Mouse (Mus musculus): ENCODE measurements at regions not wholly inside any gene's neighbourhood (a gene's known extent, or its start where the extent isn't known, plus 50 kb on each side); places are given as distances from the start of the nearest gene placed in this dataset.

DNA sequence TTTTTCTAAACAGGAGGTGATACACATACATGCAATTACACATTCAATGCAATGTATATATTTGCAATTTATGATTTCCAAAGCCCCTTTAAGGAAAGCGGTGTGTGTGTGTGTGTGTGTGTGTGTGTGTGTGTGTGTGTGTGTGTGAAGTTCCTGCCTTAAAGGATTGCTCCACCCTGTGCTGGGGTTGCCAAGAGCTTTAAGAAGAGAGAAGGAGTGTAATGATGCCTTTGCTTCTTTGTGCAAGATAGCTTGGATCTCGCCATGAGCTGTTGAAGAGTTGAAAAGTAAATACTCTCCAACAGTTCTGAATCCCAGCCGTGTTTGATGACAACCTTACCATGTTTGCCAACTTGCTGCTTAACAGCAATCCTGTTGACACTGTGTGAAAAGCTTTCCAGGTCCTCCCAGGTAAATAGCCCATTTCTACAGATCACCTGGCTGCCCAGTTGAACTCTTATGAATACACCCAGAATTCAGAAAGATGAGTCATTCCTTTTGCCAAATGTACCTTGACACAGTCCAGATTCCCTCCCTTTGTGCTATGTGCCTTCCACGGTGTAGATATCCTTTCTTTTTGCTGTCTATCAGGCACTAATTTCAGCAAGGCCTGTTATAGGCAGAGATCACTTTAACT is 216.3 kb downstream of the Ikzf2 start:
- Histone ChIP-seq H3K36me3 (replicated peaks in 1 of 2; ENCODE audit: control insufficient read depth in 1 of 2, insufficient read depth in 1 of 2, low read length in 1 of 2) (no peaks in the 10 kb centered on the region), H3K4me1 (ENCODE audit: control insufficient read depth in 1 of 2, insufficient read depth in 2 of 2) (no peaks in the 10 kb centered on the region), H3K4me2 (ENCODE audit: insufficient read depth, low read depth, poor library complexity, severe bottlenecking) (no peak overlapping the region), H3K27ac (ENCODE audit: insufficient read depth, low read depth) (no peak overlapping the region), H3K9ac (ENCODE audit: insufficient read depth, low read depth) (no peak overlapping the region), H3K27me3 (replicated peaks) (no peaks in the 10 kb centered on the region), H3K4me3 (replicated peaks in 1 of 3; ENCODE audit: low read depth in 2 of 3, low read length in 2 of 3, poor library complexity in 1 of 3) (no peak overlapping the region), H3K79me2 (replicated peaks; ENCODE audit: control insufficient read depth, extremely low read depth, insufficient read depth, poor library complexity, severe bottlenecking) (no peaks in the 10 kb centered on the region), H3K9me3 (replicated peaks; ENCODE audit: low read length) (no peaks in the 10 kb centered on the region)
- DNase-seq (ENCODE audit: extremely low read depth), result no peak
- in situ Hi-C loops (cut with MboI; ENCODE audit: low pct_ligation_motif_present, low pct_unique_long_range_greater_than_20kb, low sequenced_read_pairs), result no loop called here
- dilution Hi-C loops (cut with MboI; ENCODE audit: extremely low pct_ligation_motif_present, extremely low pct_unique_long_range_greater_than_20kb, low sequenced_read_pairs), result no loop called here
- TF ChIP-seq MAX (IDR thresholded peaks at IDR 0.05; ENCODE audit: low read length), result no peak
- no peak for TF ChIP-seq RAD21 (IDR thresholded peaks at IDR 0.05; ENCODE audit: low read depth, low read length)
- TF ChIP-seq PAX5 (IDR thresholded peaks at IDR 0.05; ENCODE audit: low read length), result no peak
- TF ChIP-seq RCOR1 (conservative IDR thresholded peaks at IDR 0.05; ENCODE audit: low read depth, low read length), result no peak
- no peak for TF ChIP-seq GABPA (IDR thresholded peaks at IDR 0.05; ENCODE audit: insufficient replicate concordance, low read depth, low read length)
- TF ChIP-seq KAT2A (IDR thresholded peaks at IDR 0.05; ENCODE audit: insufficient replicate concordance, low read length), result no peak
- TF ChIP-seq CHD1 (IDR thresholded peaks at IDR 0.05; ENCODE audit: low read depth, low read length), result no peak
- no peak for TF ChIP-seq IRF4 (IDR thresholded peaks at IDR 0.05; ENCODE audit: low read depth, low read length)
- TF ChIP-seq E2F4 (IDR thresholded peaks at IDR 0.05; ENCODE audit: insufficient replicate concordance, low read depth, low read length), result no peak
- no peak for TF ChIP-seq JUN (IDR thresholded peaks at IDR 0.05; ENCODE audit: insufficient read depth, low read depth, low read length)
- TF ChIP-seq EP300 (IDR thresholded peaks at IDR 0.05; ENCODE audit: low read length), result no peak
- TF ChIP-seq MYC (IDR thresholded peaks at IDR 0.05; ENCODE audit: low read depth, low read length), result no peak
- no peak for TF ChIP-seq UBTF (IDR thresholded peaks at IDR 0.05; ENCODE audit: low read depth, low read length)

DNA sequence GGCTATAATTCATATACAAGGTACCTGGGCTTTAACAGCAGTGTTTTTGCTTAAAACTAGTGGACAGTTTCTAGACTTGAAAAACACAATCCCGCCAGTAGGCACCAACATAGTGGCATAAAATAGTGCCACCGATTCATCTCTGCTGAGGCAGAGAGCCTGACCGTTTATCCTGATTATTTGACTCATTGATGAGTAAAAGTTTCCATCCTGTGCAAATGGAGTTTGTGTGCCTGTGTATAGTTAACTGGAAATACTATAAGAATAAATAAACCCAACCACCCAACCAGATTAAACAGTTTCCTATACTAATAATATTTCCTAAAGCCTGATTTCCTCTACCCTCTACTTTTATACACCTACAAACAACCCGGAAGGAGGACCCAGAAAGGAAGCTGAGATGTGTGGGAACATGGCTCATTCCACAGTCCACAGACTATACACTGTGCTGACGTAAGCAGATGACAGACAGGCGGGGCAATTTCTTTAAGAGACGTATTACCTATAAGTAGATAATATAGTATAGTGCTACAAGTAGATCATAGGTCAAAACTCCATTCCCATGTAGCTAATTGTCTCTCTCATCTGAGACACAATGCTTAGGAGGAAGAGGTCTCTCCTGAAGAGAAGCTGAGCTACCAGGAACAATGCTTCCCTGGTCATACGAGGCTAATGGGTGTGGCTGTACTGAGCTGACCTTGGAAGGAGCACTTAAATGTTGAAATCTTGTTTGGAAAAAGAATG is 217.7 kb downstream of the Ikzf2 start:
- Histone ChIP-seq H3K79me2 (replicated peaks; ENCODE audit: control insufficient read depth, extremely low read depth, insufficient read depth, poor library complexity, severe bottlenecking) (no peaks in the 10 kb centered on the region), H3K27me3 (replicated peaks) (no peaks in the 10 kb centered on the region), H3K9me3 (replicated peaks; ENCODE audit: low read length) (no peaks in the 10 kb centered on the region), H3K4me1 (ENCODE audit: control insufficient read depth in 1 of 2, insufficient read depth in 2 of 2) (no peaks in the 10 kb centered on the region), H3K9ac (ENCODE audit: insufficient read depth, low read depth) (no peak overlapping the region), H3K27ac (ENCODE audit: insufficient read depth, low read depth) (no peak overlapping the region), H3K4me2 (ENCODE audit: insufficient read depth, low read depth, poor library complexity, severe bottlenecking) (no peak overlapping the region), H3K4me3 (replicated peaks in 1 of 3; ENCODE audit: low read depth in 2 of 3, low read length in 2 of 3, poor library complexity in 1 of 3) (no peak overlapping the region), H3K36me3 (replicated peaks in 1 of 2; ENCODE audit: control insufficient read depth in 1 of 2, insufficient read depth in 1 of 2, low read length in 1 of 2) (no peaks in the 10 kb centered on the region)
- DNase-seq (ENCODE audit: extremely low read depth), result peak; percentile 9
- no peak for TF ChIP-seq ZKSCAN1 (IDR thresholded peaks at IDR 0.05; ENCODE audit: borderline replicate concordance, low read depth, low read length)
- no peak for TF ChIP-seq JUND (conservative IDR thresholded peaks at IDR 0.05; ENCODE audit: low read depth, low read length)
- no peak for TF ChIP-seq TBP (conservative IDR thresholded peaks at IDR 0.05; ENCODE audit: low read depth, low read length)
- no peak for TF ChIP-seq KAT2A (IDR thresholded peaks at IDR 0.05; ENCODE audit: insufficient replicate concordance, low read length)
- no peak for TF ChIP-seq CHD1 (IDR thresholded peaks at IDR 0.05; ENCODE audit: low read depth, low read length)
- TF ChIP-seq MEF2A (IDR thresholded peaks at IDR 0.05; ENCODE audit: borderline replicate concordance, low read depth, low read length), result no peak
- TF ChIP-seq IRF4 (IDR thresholded peaks at IDR 0.05; ENCODE audit: low read depth, low read length), result no peak
- TF ChIP-seq PAX5 (IDR thresholded peaks at IDR 0.05; ENCODE audit: low read length), result no peak
- dilution Hi-C loops (cut with MboI; ENCODE audit: extremely low pct_ligation_motif_present, extremely low pct_unique_long_range_greater_than_20kb, low sequenced_read_pairs), result no loop called here
- in situ Hi-C loops (cut with MboI; ENCODE audit: low pct_ligation_motif_present, low pct_unique_long_range_greater_than_20kb, low sequenced_read_pairs), result no loop called here
